25 mouse cellular contexts compared by ENCODE assay signal in the genomic region with DNA sequence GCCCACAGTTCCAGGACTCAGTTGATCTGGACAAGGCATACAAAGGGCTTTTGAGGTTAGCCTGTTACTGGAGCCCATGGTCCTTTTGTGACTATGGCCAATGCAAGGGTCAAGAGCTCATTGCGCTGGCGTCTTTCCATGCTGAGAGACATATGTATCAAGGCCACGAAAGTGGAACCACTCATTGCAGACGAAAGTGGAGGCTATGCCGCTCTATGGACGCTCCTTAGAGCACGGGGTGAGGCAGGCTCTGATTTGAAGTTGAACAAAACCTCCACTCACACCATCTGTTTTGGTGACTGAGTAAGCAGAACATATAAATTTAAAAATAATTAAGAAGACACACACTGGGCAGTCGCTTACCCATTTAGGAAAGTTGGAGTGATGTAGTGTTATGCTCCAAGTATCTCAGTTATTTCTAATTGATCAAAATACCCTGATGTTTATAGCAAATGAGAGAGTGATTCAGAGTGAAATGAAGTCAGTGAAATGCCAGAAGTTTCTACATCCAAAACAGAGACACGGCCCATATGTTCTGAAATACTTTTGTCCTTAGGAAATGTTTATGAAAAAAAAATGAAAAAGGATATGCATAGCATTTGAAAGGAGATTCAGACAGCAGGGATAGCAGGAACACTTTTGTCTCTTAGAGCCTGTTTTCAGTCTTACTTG.
DNase-seq lines count a peak whose midpoint lies in the region; ATAC-seq and TF ChIP-seq lines count a peak whose summit lies in the region.
"Had no signal": no experiment of that assay in that cellular context is flagged by ENCODE, and none has a peak within 500 bp of the region (broad histone marks: within the 10 kb centered on the region; RNA-seq: fewer than 3 reads in every experiment).

No protein-coding gene starts in this region.

- no peaks in the 10 kb centered on the region for H3K36me3 ChIP-seq in heart, embryonic 13.5 days
- no peaks in the 10 kb centered on the region for H3K36me3 ChIP-seq in lung, embryonic 14.5 days (ENCODE audit: insufficient read depth)
- no peaks in the 10 kb centered on the region for H3K36me3 ChIP-seq in stomach, embryonic 15.5 days
- no peaks in the 10 kb centered on the region for H3K36me3 ChIP-seq in stomach, postnatal 0 days (ENCODE audit: control insufficient read depth, insufficient read depth, low read length)
- H3K36me3 ChIP-seq: forebrain, embryonic 10.5 days; heart, embryonic 10.5 days; kidney, embryonic 15.5 days; limb, embryonic 12.5 days; midbrain, embryonic 10.5 days; midbrain, embryonic 15.5 days had no signal

- H3K4me1 ChIP-seq in heart, embryonic 13.5 days, result peaks cover 4% of the 10 kb centered on the region; the same call in 1 of the 2 replicates
- no peaks in the 10 kb centered on the region; the same call in none of the 2 replicates for H3K4me1 ChIP-seq in lung, embryonic 14.5 days (ENCODE audit: insufficient read depth)
- no peaks in the 10 kb centered on the region for H3K4me1 ChIP-seq in stomach, embryonic 15.5 days
- H3K4me1 ChIP-seq in stomach, postnatal 0 days (replicated peaks; ENCODE audit: control insufficient read depth, insufficient read depth), result no peaks in the 10 kb centered on the region
- H3K4me1 ChIP-seq: kidney, embryonic 15.5 days had no signal

- H3K9me3 ChIP-seq in heart, embryonic 13.5 days, result no peaks in the 10 kb centered on the region
- H3K9me3 ChIP-seq in lung, embryonic 14.5 days (ENCODE audit: low read depth, low read length), result no peaks in the 10 kb centered on the region
- H3K9me3 ChIP-seq in stomach, embryonic 15.5 days, result no peaks in the 10 kb centered on the region
- no peaks in the 10 kb centered on the region for H3K9me3 ChIP-seq in stomach, postnatal 0 days (ENCODE audit: control insufficient read depth, low read length)
- H3K9me3 ChIP-seq: forebrain, embryonic 10.5 days; heart, embryonic 10.5 days; kidney, embryonic 15.5 days; limb, embryonic 12.5 days; midbrain, embryonic 10.5 days; midbrain, embryonic 15.5 days had no signal

- no peak overlapping the region for H3K4me3 ChIP-seq in heart, embryonic 13.5 days
- no peak overlapping the region for H3K4me3 ChIP-seq in lung, embryonic 14.5 days (ENCODE audit: low read depth, low read length)
- H3K4me3 ChIP-seq in stomach, embryonic 15.5 days (replicated peaks), result no peak overlapping the region
- H3K4me3 ChIP-seq in stomach, postnatal 0 days (ENCODE audit: low read depth, low read length), result no peak overlapping the region
- H3K4me3 ChIP-seq: forebrain, embryonic 10.5 days; heart, embryonic 10.5 days; kidney, embryonic 15.5 days; limb, embryonic 12.5 days; midbrain, embryonic 10.5 days; midbrain, embryonic 15.5 days had no signal

- H3K27ac ChIP-seq in heart, embryonic 13.5 days (replicated peaks), result 0 out of 2 replicates have a peak overlapping the region, but pooled peaks have one; percentile 10
- H3K27ac ChIP-seq in lung, embryonic 14.5 days (ENCODE audit: low read depth), result 0 out of 2 replicates have a peak overlapping the region, but pooled peaks have one; percentile 42
- peak overlapping the region; percentile 48; the same call in 1 of the 2 replicates for H3K27ac ChIP-seq in stomach, embryonic 15.5 days
- no peak overlapping the region for H3K27ac ChIP-seq in stomach, postnatal 0 days (replicated peaks)
- H3K27ac ChIP-seq: forebrain, embryonic 10.5 days; heart, embryonic 10.5 days; hindbrain, embryonic 14.5 days; kidney, embryonic 15.5 days; limb, embryonic 12.5 days; midbrain, embryonic 10.5 days; midbrain, embryonic 15.5 days had no signal

- TF ChIP-seq EP300 in stomach, postnatal 0 days (optimal IDR thresholded peaks at IDR 0.05), result no peak

- intact Hi-C loops in heart, postnatal 36 days (cut with DNase I), result no loop called here

- ATAC-seq in heart, embryonic 13.5 days (ENCODE audit: extremely low read depth, insufficient number of reproducible peaks, low FRiP score, low TSS enrichment), result no peak
- peak; percentile 52; the same call in 1 of the 2 replicates for ATAC-seq in lung, embryonic 14.5 days (ENCODE audit: insufficient read depth)
- ATAC-seq in stomach, embryonic 15.5 days (ENCODE audit: insufficient read depth, low FRiP score, low read depth), result no peak; the same call in 1 of the 2 replicates
- ATAC-seq in stomach, postnatal 0 days (ENCODE audit: low FRiP score, low TSS enrichment), result no peak
- ATAC-seq: forebrain, embryonic 16.5 days; midbrain, embryonic 15.5 days had no signal

- H3K27me3 ChIP-seq in heart, embryonic 13.5 days (replicated peaks), result no peaks in the 10 kb centered on the region
- H3K27me3 ChIP-seq in lung, embryonic 14.5 days (ENCODE audit: insufficient read depth, low read length), result no peaks in the 10 kb centered on the region
- H3K27me3 ChIP-seq in stomach, embryonic 15.5 days (replicated peaks), result no peaks in the 10 kb centered on the region
- H3K27me3 ChIP-seq in stomach, postnatal 0 days (ENCODE audit: control insufficient read depth, insufficient read depth, low read length), result no peaks in the 10 kb centered on the region
- H3K27me3 ChIP-seq: kidney, embryonic 15.5 days; limb, embryonic 12.5 days; midbrain, embryonic 15.5 days had no signal

- 82% methylated on average over 9 of the region's 9 CpGs for WGBS in heart, embryonic 13.5 days
- 66% methylated on average over 9 of the region's 9 CpGs for WGBS in lung, embryonic 14.5 days
- WGBS in stomach, embryonic 15.5 days, result 61% methylated on average over 9 of the region's 9 CpGs
- WGBS in stomach, postnatal 0 days, result 64% methylated on average over 9 of the region's 9 CpGs

- H3K4me2 ChIP-seq in heart, embryonic 13.5 days, result no peak overlapping the region
- no peak overlapping the region for H3K4me2 ChIP-seq in lung, embryonic 14.5 days
- no peak overlapping the region for H3K4me2 ChIP-seq in stomach, embryonic 15.5 days
- no peak overlapping the region for H3K4me2 ChIP-seq in stomach, postnatal 0 days (replicated peaks; ENCODE audit: low read depth)
- H3K4me2 ChIP-seq: hindbrain, embryonic 14.5 days; kidney, embryonic 15.5 days; limb, embryonic 12.5 days; liver, embryonic 11.5 days; midbrain, embryonic 15.5 days had no signal

- H3K9ac ChIP-seq in heart, embryonic 13.5 days, result no peak overlapping the region
- no peak overlapping the region for H3K9ac ChIP-seq in lung, embryonic 14.5 days
- no peak overlapping the region for H3K9ac ChIP-seq in stomach, embryonic 15.5 days
- H3K9ac ChIP-seq in stomach, postnatal 0 days (ENCODE audit: low read length), result no peak overlapping the region
- H3K9ac ChIP-seq: hindbrain, embryonic 14.5 days; kidney, embryonic 15.5 days; limb, embryonic 12.5 days; midbrain, embryonic 15.5 days had no signal

- DNase-seq in heart, postnatal 36 days, result no peak
- DNase-seq in lung, embryonic 14.5 days, result peak; percentile 58
- DNase-seq in lung, postnatal 14 days, result no peak
- no peak for DNase-seq in stomach, postnatal 0 days (ENCODE audit: low spot score)
- DNase-seq in adrenal gland, adult 2 months, result no peak
- DNase-seq: adrenal gland, postnatal 36 days; B cell, adult 2 months; cerebellum, adult 8-10 months; cerebellum, postnatal 25 days; gastrocnemius, postnatal 14 days; kidney, adult 18-20 months; layer of hippocampus, adult 9-11 months; right cerebral cortex, postnatal 25 days; thymus, postnatal 4 days had no signal

- no peak for TF ChIP-seq CTCF in lung, embryonic 14.5 days (IDR thresholded peaks at IDR 0.05; ENCODE audit: low read depth)
- TF ChIP-seq CTCF in stomach, postnatal 0 days (IDR thresholded peaks at IDR 0.05; ENCODE audit: low read depth), result no peak
